Mouse (Mus musculus) urinary bladder, postnatal 14 days (tissue): Measurements from ENCODE around the gene Ntrk1.
"Not testable (repeated sequence)": the region's sequence is repeated elsewhere in the genome, so short reads cannot be mapped to it uniquely, and the experiment has no call there.

Experiments
- DNase-seq: peaks from one replicate; pipeline ENCODE4 v3.0.0; 2021; ENCODE audit warnings: low spot score

Ntrk1 gene

DNA sequence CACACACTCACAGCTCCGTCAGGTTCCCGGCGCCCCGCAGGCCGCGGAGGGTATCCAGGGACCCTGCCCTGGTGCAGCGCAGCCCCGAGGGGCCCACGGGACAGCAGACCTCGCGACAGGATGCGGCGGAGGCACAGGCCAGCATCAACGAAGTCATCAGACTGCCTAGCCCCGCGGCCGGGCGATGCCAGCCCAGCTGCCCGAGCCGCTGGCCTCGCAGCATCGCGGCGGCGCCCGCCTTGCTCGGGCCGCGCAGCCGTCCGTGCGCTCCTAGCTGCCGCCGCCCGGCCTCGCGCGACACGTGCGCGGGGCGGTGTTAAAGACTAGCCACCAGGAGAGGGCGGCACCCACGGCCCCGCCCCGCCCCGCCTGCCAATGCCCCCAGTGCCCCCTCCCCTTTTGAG, at the start of gene Ntrk1:
Ntrk1 (minus strand) TSS at position 241 of the 404 bp plus-strand sequence.
- no peak for DNase-seq

- DNase-seq, result no peak
These were observed 45.9 kb upstream of the Ntrk1 start for GRCm38 (mm10) chr3:87840858-87841257.

DNA sequence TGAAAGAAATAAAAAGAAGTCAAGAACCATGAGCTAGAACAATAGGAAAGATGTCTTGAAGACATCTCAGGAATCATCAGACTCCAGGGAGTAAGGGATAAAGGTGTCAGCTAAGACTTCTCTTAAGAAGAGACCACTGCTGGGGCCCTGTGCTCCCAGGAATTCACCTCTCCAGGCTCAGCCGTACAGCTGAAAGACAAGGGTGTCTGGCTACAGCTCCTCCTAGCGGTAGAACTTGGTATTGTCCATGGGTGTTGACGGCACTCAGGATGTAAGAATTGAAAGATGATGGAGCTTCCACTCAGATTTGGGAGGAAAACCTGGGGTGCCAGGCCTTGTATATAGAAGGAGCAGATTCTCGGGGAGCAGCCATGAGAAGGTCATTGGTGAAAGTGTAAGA, 43.7 kb upstream of the Ntrk1 start:
- DNase-seq, result peak; percentile 85

GRCm38 (mm10) chr3:87833482-87833881, 38.5 kb upstream of the Ntrk1 start:
- DNase-seq, result no peak

GRCm38 (mm10) chr3:87832109-87832859, 37.3 kb upstream of the Ntrk1 start:
- DNase-seq, result no peak

DNA sequence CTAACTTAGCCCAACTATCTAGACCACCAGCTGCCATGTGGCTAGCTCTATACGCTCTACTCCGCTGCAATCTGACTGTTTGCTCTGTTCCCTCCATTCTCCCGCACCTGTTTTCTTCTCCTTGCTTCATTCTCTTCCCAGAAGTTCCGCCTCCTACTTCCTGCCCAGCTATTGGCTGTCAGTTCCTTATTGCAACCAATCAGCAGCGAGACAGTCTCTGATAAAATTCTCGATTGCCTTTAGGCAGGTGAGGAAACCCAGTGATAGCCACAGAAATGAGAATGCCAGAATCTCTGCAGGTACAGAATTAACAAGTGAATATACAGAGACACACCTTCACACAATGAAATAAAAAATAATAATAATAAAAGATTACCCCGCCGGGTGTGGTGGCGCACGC, 34.1 kb upstream of the Ntrk1 start:
- DNase-seq, result no peak

DNA sequence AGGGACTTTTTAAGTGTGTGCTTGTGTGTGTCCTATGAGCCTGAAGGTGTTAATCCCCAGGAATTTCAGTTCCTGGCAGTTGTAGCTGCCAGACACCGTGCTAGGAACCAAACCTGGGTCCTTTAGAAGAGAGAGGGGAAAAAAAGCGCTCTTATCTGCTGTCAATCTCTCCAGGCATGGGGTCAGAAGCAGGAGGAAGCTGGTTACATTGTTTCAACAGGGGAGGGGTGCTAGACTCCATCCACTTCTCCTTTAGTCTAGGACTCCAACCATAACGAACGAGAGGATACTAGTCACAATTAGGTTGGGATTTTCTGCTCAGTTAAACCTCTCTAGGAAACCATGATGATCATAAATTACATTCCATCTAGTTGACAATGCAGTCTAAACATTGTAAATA, 33.5 kb upstream of the Ntrk1 start:
- no peak for DNase-seq

GRCm38 (mm10) chr3:87824206-87824605, 29.2 kb upstream of the Ntrk1 start, which contains the start of gene Pear1:
Gene Pear1, minus strand, starts transcription at chr3:87824306.
- not testable (repeated sequence) for DNase-seq

DNA sequence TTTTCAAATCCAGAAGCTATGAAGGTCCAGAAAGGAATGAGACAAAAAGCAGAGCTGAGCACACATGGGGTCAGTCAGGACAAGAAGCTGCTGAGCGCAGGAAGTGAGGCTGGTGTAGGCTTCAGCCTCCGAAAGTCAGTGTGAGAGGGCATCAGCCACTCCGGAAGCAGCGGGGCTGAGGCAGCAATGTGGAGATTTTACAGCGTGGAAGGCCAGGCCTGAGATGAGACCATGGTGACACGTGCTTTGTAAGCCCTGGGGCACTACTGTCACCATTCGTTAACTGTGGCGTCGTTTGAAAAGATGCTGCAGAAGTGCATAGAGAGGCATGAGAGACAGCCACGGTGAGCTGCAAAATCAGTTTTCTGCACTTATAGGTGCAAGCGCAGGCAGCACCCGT, 23.3 kb upstream of the Ntrk1 start:
- no peak for DNase-seq

DNA sequence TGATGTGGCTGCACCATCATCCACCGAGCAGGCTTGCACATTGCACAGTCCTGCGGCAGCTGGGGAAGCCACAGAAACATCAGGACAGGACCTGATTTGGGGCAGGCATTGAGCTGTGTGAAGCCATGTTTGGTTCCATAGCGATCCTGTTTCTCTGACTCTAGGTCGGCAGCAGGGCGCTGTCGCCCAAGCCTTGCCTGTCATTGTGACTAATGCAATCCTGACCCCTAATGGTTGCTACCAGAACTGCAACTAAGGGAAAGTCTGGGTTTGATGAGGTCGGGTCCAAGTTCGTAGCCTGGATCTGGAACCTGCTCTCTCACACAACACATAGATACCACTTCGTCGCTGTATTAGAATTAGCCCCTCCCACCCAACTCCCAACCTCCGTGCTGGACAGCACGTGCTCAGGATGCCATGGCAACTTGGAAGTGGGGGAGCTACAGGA, 21.7 kb upstream of the Ntrk1 start:
- DNase-seq, result peak; percentile 80

DNA sequence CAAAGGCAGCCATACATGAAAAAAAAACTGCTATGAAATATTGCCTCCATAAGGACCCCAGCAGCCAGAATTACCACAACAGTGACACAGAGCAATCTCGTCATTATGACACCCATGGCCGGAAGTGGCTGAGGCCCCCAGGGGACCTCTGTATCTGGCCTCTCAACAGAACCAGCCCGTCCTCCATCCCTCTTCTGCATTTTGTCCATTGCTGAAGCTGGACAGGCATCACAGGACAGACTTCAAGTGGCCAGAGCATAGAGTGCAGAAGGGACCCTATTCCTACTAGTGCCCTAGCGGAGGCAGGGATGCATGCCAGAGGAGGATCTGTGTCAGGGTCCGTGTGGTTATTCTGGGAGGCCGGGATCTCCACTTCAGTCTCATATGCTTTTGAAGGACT, 21.2 kb upstream of the Ntrk1 start:
- DNase-seq, result no peak

DNA sequence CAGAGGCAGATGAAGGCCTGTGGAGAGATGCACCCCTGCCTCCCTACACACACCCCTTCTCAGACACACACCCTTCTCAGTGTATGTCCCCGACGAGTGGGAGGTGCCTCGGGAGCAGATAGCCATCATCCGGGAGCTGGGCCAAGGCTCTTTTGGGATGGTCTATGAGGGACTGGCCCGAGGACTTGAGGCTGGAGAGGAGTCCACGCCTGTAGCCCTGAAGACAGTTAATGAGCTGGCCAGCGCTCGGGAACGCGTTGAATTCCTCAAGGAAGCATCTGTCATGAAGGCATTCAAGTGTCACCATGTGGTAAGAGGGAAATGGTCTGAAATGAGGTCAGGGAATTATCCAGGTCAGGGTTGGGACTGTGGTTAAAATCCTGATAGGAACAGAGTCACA, 17.9 kb upstream of the Ntrk1 start:
- DNase-seq, result peak; percentile 50

- no peak for DNase-seq
These were observed 17.5 kb upstream of the Ntrk1 start for GRCm38 (mm10) chr3:87812413-87812812.

DNA sequence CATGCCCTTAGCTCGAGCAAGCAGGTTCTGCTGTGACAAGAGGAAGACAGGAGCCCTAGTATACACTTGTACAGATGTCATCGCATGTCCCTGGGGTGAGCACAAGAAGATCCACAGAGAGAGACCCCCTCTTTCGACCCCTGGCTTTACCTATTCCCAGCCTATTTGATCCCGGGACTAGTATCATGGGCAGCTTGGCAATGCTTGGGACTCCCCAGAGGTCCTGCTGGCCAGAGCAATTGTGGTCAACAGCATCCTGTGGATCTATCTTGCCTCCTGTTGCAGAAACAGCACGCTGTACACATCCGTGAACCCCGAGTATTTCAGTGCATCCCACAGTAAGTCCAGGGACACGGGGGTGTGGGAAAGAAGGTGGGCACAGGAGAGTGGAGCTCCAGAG, 16.3 kb upstream of the Ntrk1 start:
- no peak for DNase-seq

- DNase-seq, result no peak
These were observed 14.5 kb upstream of the Ntrk1 start for GRCm38 (mm10) chr3:87809322-87809962.

DNA sequence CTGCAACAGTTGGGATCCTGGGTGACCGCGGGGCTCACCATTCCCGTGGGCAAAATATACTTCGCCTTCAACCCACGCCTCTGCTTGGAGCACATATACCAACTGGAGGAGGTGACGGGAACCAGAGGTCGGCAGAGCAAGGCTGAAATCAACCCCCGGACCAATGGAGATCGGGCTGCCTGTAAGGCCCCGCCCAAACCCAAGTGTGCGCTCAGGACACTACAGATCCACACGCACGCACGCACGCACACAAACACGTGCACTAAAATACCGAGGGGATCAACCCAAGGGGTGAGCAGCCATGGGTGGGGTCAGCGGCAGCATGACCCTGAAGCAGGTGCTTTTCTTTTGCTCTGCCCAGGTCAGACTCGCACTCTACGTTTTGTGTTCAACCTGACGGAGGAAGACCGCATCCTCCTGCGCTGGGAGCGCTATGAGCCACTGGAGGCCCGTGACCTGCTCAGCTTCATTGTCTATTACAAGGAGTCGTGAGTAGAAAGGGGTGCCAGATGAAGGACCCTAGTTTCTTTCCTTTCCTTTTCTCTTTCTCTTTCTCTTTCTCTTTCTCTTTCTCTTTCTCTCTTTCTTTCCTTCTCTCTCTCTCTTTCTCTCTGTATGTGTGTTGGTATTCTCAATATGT, 9.2 kb upstream of the Ntrk1 start:
- DNase-seq, result no peak

DNA sequence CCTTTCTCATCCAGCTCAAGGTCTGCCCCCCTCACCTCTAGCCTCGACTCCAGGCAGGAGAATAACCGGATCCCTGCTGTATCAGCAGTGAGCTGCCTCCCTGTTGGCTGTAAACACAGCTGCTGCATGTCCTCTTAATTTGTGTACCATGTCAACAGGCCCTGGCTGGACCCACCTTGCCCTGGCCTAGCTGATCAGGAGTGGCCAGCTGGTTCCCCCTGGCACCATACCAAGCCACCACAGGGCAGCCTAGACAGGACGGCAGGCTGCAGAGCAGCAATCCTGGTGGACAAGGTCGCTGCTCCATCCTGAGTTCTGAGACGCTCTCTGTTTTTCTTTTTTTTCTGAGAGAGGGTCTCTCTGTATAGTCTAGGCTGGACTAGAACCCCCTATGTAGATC, 6.7 kb upstream of the Ntrk1 start:
- no peak for DNase-seq

DNA sequence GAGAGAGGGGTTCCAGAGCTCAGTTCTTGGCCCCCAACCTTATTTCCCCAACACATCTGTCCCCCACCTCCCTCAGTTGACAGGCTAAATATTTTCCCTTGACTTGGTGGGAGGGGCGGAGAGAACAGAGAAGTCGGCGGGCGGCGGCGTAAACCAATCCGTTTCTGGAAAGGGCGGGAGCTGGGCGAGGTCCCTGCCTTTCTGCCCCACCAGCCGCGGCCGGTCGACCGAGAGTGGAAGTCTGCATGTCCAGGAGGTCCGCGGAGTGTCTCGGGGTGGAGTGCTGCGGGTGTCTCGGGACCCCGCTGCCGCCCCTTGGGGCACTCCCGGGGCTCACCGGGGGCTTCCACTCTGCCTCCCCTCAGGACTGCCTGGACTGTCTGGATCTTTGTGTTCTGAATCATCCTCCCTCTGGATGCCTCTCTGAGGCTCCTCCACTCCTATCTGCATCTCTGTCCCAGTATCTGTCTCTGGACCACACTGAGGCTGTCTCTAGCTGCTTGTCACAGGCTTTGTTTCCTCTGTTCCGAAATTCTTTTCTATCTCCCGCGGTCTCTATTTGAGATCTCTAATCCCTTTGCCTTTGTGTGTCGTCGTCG, 1.9 kb upstream of the Ntrk1 start, which contains the start of gene Insrr:
Insrr (plus strand) TSS at position 216 of the 599 bp plus-strand sequence.
- peak; percentile 57 for DNase-seq

- DNase-seq, result peak; percentile 73
These were observed 645 bp upstream of the Ntrk1 start for GRCm38 (mm10) chr3:87795336-87796277.

DNA sequence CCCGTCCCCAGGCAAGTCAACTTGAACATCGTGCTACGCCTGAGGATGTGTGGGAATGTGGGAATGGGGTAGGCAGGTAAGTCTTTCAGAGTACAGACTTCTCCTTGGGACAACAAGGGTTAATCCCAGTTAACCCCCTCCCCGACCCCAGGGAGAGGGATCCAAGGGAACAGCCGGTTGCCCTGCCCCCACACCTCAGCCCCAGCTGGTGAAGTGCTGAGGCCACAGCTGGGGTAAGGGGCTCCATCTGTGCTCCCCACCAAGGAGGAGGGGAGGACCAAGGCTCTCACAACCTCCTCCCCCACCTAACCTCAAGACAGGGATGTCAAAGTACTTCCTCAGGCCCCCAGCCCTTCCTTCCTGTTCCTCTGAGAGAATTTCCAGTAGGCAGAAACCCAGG, 5.2 kb downstream of the Ntrk1 start:
- no peak for DNase-seq

GRCm38 (mm10) chr3:87789248-87789647, 5.7 kb downstream of the Ntrk1 start:
- no peak for DNase-seq
